Mouse (Mus musculus) G1E (cell line): ENCODE data around the gene B3gnt2. TPM values are rescaled to one million over a fixed set of nuclear protein-coding genes. Genes with fewer than 3 reads are reported as not detected.

ENCODE experiments used
- ATAC-seq: 2 replicates; pipeline ENCODE4 v1.8.0; 2016; ENCODE audit warnings: mild to moderate bottlenecking; ENCODE audit not compliant: insufficient number of reproducible peaks, poor library complexity, low FRiP score, severe bottlenecking; ENCODE audit errors: extremely low read depth
- DNase-seq: peaks from one replicate; pipeline ENCODE4 v3.0.0; 2012; ENCODE audit warnings: low spot score
- H3K27me3 ChIP-seq: 2 replicates; pipeline ENCODE4 v1.6.1; 2012; ENCODE audit warnings: mild to moderate bottlenecking, low read length, inconsistent platforms; ENCODE audit not compliant: insufficient read depth
- H3K36me3 ChIP-seq: replicated peaks from 2 replicates; pipeline ENCODE3; 2012; ENCODE audit warnings: mild to moderate bottlenecking, inconsistent platforms
- H3K4me1 ChIP-seq: 2 replicates; pipeline ENCODE4 v1.6.1; 2012; ENCODE audit warnings: low read depth, low read length, inconsistent platforms, mixed read lengths; ENCODE audit not compliant: insufficient read depth
- H3K4me3 ChIP-seq: 2 replicates; pipeline ENCODE4 v1.5.1; 2012; ENCODE audit warnings: low read depth, mild to moderate bottlenecking, inconsistent platforms, low read length, moderate library complexity, mixed read lengths
- H3K9me3 ChIP-seq: replicated peaks from 2 replicates; pipeline ENCODE4 v1.6.1; 2012; ENCODE audit warnings: inconsistent platforms
- CTCF ChIP-seq: IDR thresholded peaks from 2 replicates; pipeline ENCODE4 v1.5.1; 2012; ENCODE audit warnings: low read depth, low read length, inconsistent platforms, mixed read lengths
- GATA1 ChIP-seq: IDR thresholded peaks from 2 replicates; pipeline ENCODE4 v1.6.1; 2012; ENCODE audit warnings: borderline replicate concordance, low read length, inconsistent platforms, mixed read lengths
- GATA2 ChIP-seq: IDR thresholded peaks from 2 replicates; pipeline ENCODE4 v1.6.1; 2012; ENCODE audit warnings: low read depth, low read length, inconsistent platforms, borderline replicate concordance
- POLR2AphosphoS5 ChIP-seq: IDR thresholded peaks from 2 replicates; pipeline ENCODE4 v1.6.1; 2012; ENCODE audit warnings: low read depth, low read length, inconsistent platforms; ENCODE audit not compliant: insufficient replicate concordance
- TAL1 ChIP-seq: conservative IDR thresholded peaks from 2 replicates; pipeline ENCODE4 v1.6.1; 2012; ENCODE audit warnings: low read depth, low read length, inconsistent platforms, mixed read lengths
- polyA plus RNA-seq: library from polyadenylated mRNA; stranded (reverse); fragments of >175 nt; gene quantifications from 2 replicates; pipeline ENCODE4 v1.2.3, GENCODE M21; 2012
- total RNA-seq, 2 experiments: library from RNA; stranded (forward) in 1 of 2; stranded (reverse) in 1 of 2; fragments of 200-1000 nt in 1 of 2; fragments of >200 nt in 1 of 2; fragmentation: Nextera tagmentation in 1 of 2; gene quantifications; 2 replicates each; pipeline ENCODE4 v1.2.3; 2014 to 2017

Gene B3gnt2
- total and polyA plus RNA-seq, 3 experiments: 11.5 to 65.7 (median 26.3) TPM

DNA sequence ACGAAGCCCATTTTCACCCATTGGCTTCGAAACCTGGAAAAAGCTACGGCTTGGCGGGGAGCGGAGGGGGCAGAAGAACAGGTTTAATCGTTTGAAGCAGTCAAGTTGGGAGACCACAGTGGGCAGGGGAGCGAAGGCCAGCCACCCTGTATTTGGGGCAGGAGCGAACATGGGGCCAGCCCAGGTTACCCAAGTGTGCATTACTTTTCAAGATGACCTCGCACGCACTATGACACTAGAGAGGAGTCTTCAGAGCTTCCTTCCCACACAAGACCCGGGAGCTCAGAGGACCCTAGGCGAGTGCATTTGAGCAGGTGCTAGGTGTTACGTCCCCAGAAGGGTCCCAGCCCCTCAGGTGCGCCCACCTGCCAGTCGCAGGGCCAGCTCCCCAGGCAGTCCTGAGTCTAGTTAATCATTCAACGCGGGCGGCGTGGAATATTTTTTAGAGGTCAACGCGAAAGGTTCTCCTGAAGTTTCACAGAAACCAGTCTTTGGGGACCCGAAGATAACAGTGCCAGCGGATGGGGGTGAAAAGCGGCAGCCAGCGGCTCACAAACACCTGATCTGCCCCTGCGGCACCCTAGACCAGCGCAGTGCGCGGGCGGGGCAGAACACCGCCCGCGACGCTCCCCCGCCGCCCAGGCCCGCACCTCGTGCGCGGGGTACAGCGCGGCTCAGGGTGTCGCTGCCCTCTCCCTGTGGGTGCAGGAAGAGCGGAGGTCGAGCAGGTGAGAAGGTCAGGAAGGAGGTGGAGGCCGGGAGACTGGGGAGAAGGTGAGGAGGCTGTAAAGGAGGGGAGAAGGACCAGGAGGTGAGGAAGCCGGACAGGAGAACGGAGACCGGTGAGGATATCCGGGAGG is 2.1 kb downstream of the B3gnt2 start:
- ATAC-seq (no peak), DNase-seq (peak; percentile 45)
- Histone ChIP-seq H3K4me1 (peaks cover 58% of the 10 kb centered on the region), H3K27me3 (peaks cover 5% of the 10 kb centered on the region), H3K36me3 (peaks cover 19% of the 10 kb centered on the region), H3K4me3 (peak overlapping the region; percentile 87), H3K9me3 (no peaks in the 10 kb centered on the region)
- TF ChIP-seq GATA1 (no peak), GATA2 (no peak), CTCF (no peak), TAL1 (no peak), POLR2AphosphoS5 (no peak)

DNA sequence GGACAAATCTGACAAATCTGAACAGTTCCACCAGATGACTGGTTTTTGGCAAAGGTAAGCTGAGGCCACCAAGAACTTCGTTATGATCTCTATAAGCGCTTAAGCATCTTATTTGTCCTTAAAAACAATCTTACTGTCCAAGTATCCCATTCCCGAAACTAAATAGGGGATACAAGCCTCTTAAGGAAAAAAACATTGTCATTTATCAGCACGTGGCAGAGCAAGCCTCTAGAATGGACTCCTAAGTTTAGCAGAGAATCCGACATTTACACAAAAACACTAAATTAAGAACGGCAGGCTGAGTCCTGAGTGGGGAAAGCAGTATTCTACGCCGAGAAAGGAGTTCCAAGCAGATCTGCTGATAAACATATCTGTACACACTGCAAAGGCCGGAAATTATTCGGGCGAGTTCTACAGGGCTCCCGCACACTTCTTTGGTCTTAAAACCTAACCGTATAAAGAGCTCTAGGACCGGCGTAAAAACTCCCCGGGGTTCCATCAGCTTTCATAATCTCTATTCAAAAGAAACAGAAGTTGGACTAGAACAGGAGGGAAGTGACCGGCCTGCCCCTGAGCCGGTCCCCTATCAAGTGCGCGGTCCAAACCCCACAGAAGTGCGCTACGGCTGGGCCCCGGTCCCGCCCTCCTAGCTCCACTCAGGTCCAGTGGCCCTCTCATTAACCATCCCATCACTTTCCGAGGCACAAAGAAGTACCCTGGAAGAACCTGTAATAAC is 2.9 kb downstream of the B3gnt2 start:
- no peak for ATAC-seq
- 0 out of 2 replicates have a peak, but pooled peaks cover 2% of the 10 kb centered on the region for H3K27me3 ChIP-seq
- DNase-seq: no peak
- H3K9me3 ChIP-seq: no peaks in the 10 kb centered on the region
- H3K36me3 ChIP-seq: peaks cover 27% of the 10 kb centered on the region
- peaks cover 66% of the 10 kb centered on the region for H3K4me1 ChIP-seq
- TF ChIP-seq CTCF: no peak
- TF ChIP-seq POLR2AphosphoS5: no peak
- TF ChIP-seq GATA2: no peak
- no peak for TF ChIP-seq GATA1
- TF ChIP-seq TAL1: no peak
- peak overlapping the region; percentile 87 for H3K4me3 ChIP-seq

DNA sequence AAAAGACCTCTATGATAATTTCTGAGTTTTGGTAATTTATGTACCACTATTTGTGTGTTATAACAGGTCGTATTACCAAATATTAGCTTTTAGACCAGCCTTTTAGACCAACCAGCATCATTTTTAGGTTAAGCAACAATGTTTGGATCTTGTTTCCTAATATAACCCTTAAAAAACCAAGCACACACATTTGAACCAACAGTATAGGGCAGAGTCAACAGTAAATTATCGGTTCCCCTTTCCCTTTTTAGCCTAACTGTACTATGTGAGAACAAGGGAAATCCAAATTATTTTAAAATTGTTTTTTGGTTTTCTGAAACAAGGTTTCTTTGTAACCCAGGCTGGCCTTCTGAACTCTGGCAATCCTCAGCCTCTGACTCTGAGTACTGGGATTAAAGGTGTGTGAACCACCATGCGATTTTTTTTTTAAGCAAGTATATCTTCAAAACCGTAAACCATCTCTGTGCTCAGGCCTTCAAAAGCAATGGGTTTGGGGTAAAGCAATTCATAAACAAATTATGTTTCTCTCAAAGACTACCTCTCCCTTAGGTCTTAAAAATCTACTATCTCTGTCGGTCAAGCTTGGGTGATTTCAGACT is 3.6 kb downstream of the B3gnt2 start:
- TF ChIP-seq GATA1 (no peak), TAL1 (no peak), POLR2AphosphoS5 (no peak), CTCF (no peak), GATA2 (no peak)
- DNase-seq (no peak), ATAC-seq (no peak)
- Histone ChIP-seq H3K9me3 (no peaks in the 10 kb centered on the region), H3K4me1 (peaks cover 70% of the 10 kb centered on the region), H3K27me3 (no peaks in the 10 kb centered on the region), H3K4me3 (peak overlapping the region; percentile 87; the same call in 1 of the 2 replicates), H3K36me3 (peaks cover 34% of the 10 kb centered on the region)

DNA sequence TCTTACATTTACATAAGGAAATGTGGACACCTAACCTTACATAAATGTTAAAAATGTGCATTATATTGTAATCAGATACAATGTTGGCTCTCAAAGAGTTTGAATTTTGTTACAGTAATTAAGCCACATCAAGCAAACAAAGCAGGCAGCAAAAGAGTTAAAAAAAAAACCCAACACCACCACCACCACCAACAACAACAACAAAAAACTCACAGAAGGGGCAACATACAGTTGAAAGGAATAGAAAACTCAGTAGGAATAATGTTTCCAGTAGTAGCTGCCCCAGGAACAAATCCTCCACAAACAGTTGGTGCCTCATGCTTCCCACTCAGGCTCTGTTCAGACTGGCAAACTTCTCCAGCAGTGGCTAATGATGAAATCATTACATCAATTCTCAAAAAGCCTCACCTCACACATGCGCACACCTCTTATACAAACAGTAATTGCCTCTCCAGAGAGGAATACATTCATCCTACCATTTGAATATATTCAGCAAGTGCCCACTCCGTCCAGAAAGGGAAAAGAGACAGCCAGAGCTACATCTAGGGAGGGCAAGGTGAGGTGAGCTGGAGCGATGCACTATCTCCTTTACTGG is 4.3 kb downstream of the B3gnt2 start:
- peaks cover 76% of the 10 kb centered on the region for H3K4me1 ChIP-seq
- DNase-seq (no peak), ATAC-seq (no peak)
- H3K36me3 ChIP-seq: peaks cover 34% of the 10 kb centered on the region
- TF ChIP-seq GATA1 (no peak), POLR2AphosphoS5 (no peak), TAL1 (no peak), GATA2 (no peak), CTCF (no peak)
- no peaks in the 10 kb centered on the region for H3K9me3 ChIP-seq
- no peaks in the 10 kb centered on the region for H3K27me3 ChIP-seq
- peak overlapping the region; percentile 37; the same call in 1 of the 2 replicates for H3K4me3 ChIP-seq

DNA sequence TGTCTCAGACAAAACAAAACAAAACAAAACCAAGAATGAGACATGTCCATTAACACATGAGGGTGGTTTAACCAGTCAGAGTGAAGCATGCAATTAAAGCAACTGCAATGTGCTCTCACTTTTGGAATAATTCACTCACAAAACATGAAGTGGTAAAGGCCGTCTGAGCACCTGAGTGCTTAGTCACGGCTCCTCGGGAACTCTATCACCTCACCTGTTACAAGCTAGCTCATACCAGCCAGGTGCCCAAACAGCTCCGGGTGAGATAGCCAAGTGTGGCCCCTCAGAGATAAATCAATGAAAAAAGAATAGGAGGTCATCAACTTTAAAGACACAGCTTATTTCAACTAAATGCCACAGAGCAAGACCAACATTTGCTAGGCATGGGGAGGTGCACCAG is 6.2 kb downstream of the B3gnt2 start:
- no peak overlapping the region for H3K4me3 ChIP-seq
- no peaks in the 10 kb centered on the region for H3K27me3 ChIP-seq
- H3K4me1 ChIP-seq: peaks cover 83% of the 10 kb centered on the region
- no peak for DNase-seq
- ATAC-seq: no peak
- peaks cover 44% of the 10 kb centered on the region for H3K36me3 ChIP-seq
- TF ChIP-seq TAL1 (no peak), CTCF (no peak), GATA2 (no peak), GATA1 (no peak), POLR2AphosphoS5 (no peak)
- H3K9me3 ChIP-seq: no peaks in the 10 kb centered on the region
